Mouse (Mus musculus) heart, postnatal 0 days (tissue): ENCODE measurements around the gene Gm2026. TPM values are rescaled to one million over a fixed set of nuclear protein-coding genes. Genes with fewer than 3 reads are reported as not detected.
"Not testable (repeated sequence)": the region's sequence is repeated elsewhere in the genome, so short reads cannot be mapped to it uniquely, and the experiment has no call there.

Experiments
- ATAC-seq: fragments of 200-750 bp; cut with Nextera tagmentation; 2 replicates; pipeline ENCODE4 v1.8.0; 2017; ENCODE audit warnings: low read depth, moderate number of reproducible peaks, moderate library complexity; ENCODE audit not compliant: insufficient read depth
- DNase-seq: peaks from one replicate; pipeline ENCODE4 v3.0.0-alpha.2; 2016; ENCODE audit warnings: low spot score
- H3K27ac ChIP-seq: fragments of 300-500 bp; sonication (generic); 2 replicates; pipeline ENCODE4 v1.5.1; 2014; ENCODE audit warnings: low read depth, mild to moderate bottlenecking
- H3K27me3 ChIP-seq: fragments of 300-500 bp; sonication (generic); 2 replicates; pipeline ENCODE4 v1.6.1; 2014; ENCODE audit warnings: low read length, mixed read lengths; ENCODE audit not compliant: control insufficient read depth, insufficient read depth
- H3K36me3 ChIP-seq: fragments of 300-500 bp; sonication (generic); replicated peaks from 2 replicates; pipeline ENCODE4 v1.6.1; 2014; ENCODE audit warnings: low read length, mixed read lengths; ENCODE audit not compliant: control insufficient read depth, insufficient read depth
- H3K4me1 ChIP-seq: fragments of 300-500 bp; sonication (generic); 2 replicates; pipeline ENCODE4 v1.6.1; 2014; ENCODE audit warnings: antibody characterized with exemption; ENCODE audit not compliant: control insufficient read depth, insufficient read depth
- H3K4me2 ChIP-seq: fragments of 300-500 bp; sonication (generic); 2 replicates; pipeline ENCODE4 v1.6.1; 2014; ENCODE audit warnings: low read depth, mild to moderate bottlenecking, low read length, moderate library complexity
- H3K4me3 ChIP-seq: fragments of 300-500 bp; sonication (generic); 2 replicates; pipeline ENCODE4 v1.5.1; 2014; ENCODE audit warnings: low read depth, low read length
- H3K9ac ChIP-seq: fragments of 300-500 bp; sonication (generic); replicated peaks from 2 replicates; pipeline ENCODE4 v1.6.1; 2014; ENCODE audit warnings: low read depth, low read length, mixed read lengths
- H3K9me3 ChIP-seq: fragments of 300-500 bp; sonication (generic); replicated peaks from 2 replicates; pipeline ENCODE4 v1.6.1; 2016; ENCODE audit warnings: low read length; ENCODE audit not compliant: control insufficient read depth
- WGBS: fragments of 180-500 bp; shearing (Covaris S2); extraction: QIAGEN DNeasy Blood & Tissue Kit; methylation state at CpG from one replicate; pipeline ENCODE4 v1.1.7; 2014; 5-methylcytosine and 5-hydroxymethylcytosine counted together
- polyA plus RNA-seq: library from polyadenylated mRNA; unstranded; fragments of >200 nt; fragmentation: Nextera tagmentation; extraction: Ambion mirVana; gene quantifications from 2 replicates; pipeline ENCODE4 v1.2.1, GENCODE M21; 2015
- total RNA-seq: library from RNA; depleted of rRNA; stranded (reverse); fragments of >200 nt; gene quantifications from 2 replicates; pipeline ENCODE4 v1.2.3, GENCODE M21; 2014; ENCODE audit warnings: low replicate concordance; rRNA removed

The Gm2026 gene
- total RNA-seq (0.81 TPM in 1 of 2 replicates, not detected in the other), polyA plus RNA-seq (8.9 and 15.5 TPM in 2 replicates)

- H3K4me3 ChIP-seq, H3K4me2 ChIP-seq, H3K36me3 ChIP-seq, H3K4me1 ChIP-seq, H3K27me3 ChIP-seq, DNase-seq, H3K27ac ChIP-seq, H3K9ac ChIP-seq, H3K9me3 ChIP-seq, ATAC-seq: not testable (repeated sequence)
- no CpG with 5 or more reads among the region's 4 CpGs for WGBS
These were observed at the start of gene Gm2026 for GRCm38 (mm10) chr2:175965031-175965430. Gm2026 (plus strand) TSS chr2:175965331.

GRCm38 (mm10) chr2:175931000-175931399, 34.1 kb upstream of the Gm2026 start, which contains the start of gene Zfp966:
Zfp966 (minus strand) TSS chr2:175931100.
- not testable (repeated sequence) for ATAC-seq, H3K27me3 ChIP-seq, DNase-seq, H3K9ac ChIP-seq, H3K36me3 ChIP-seq, H3K9me3 ChIP-seq, H3K4me1 ChIP-seq, H3K4me3 ChIP-seq, H3K27ac ChIP-seq, H3K4me2 ChIP-seq
- no CpG with 5 or more reads among the region's 6 CpGs for WGBS

Other genes starting within 250 kb of the Gm2026 start
- gene Gm2007, start 223.8 kb upstream of the Gm2026 start, total RNA-seq, result not detected in 2 replicates
- not detected in 2 replicates for gene Gm2007, start 223.8 kb upstream of the Gm2026 start, polyA plus RNA-seq
- 1.6 and 9.9 TPM in 2 replicates for gene Gm14288, start 164.2 kb upstream of the Gm2026 start, total RNA-seq
- gene Gm14288, start 164.2 kb upstream of the Gm2026 start, polyA plus RNA-seq, result 1.8 and 2.3 TPM in 2 replicates
- 5.2 and 19.9 TPM in 2 replicates for gene Gm6710, start 96.1 kb upstream of the Gm2026 start, total RNA-seq
- gene Gm6710, start 96.1 kb upstream of the Gm2026 start, polyA plus RNA-seq, result 11.2 and 11.7 TPM in 2 replicates
- 0.15 and 1.5 TPM in 2 replicates for gene Zfp966, start 34.2 kb upstream of the Gm2026 start, total RNA-seq
- 0.85 and 1.0 TPM in 2 replicates for gene Zfp966, start 34.2 kb upstream of the Gm2026 start, polyA plus RNA-seq
- gene Gm2004, start 184.5 kb downstream of the Gm2026 start, total RNA-seq, result 0.54 TPM in 1 of 2 replicates, not detected in the other
- 0.37 and 0.56 TPM in 2 replicates for gene Gm2004, start 184.5 kb downstream of the Gm2026 start, polyA plus RNA-seq